Mouse (Mus musculus) embryonic facial prominence, embryonic 14.5 days (tissue): ENCODE data around the gene Mxi1. TPM values are rescaled to one million over a fixed set of nuclear protein-coding genes. Genes with fewer than 3 reads are reported as not detected.
A peak's percentile ranks its signal among the peaks of the same experiment; 100 is the strongest.

Experiments
- ATAC-seq: fragments of 200-750 bp; cut with Nextera tagmentation; 2 replicates; pipeline ENCODE4 v1.8.0; 2017; ENCODE audit warnings: low read depth, moderate number of reproducible peaks, moderate TSS enrichment
- DNase-seq: peaks from one replicate; pipeline ENCODE4 v3.0.0-alpha.2; 2015; ENCODE audit warnings: low spot score
- H3K27ac ChIP-seq: fragments of 300-500 bp; sonication (generic); replicated peaks from 2 replicates; pipeline ENCODE4 v1.5.1; 2014; ENCODE audit warnings: low read depth, mild to moderate bottlenecking, low read length, moderate library complexity
- H3K27me3 ChIP-seq: fragments of 300-500 bp; sonication (generic); replicated peaks from 2 replicates; pipeline ENCODE4 v1.6.1; 2014; ENCODE audit warnings: low read length; ENCODE audit not compliant: control insufficient read depth, insufficient read depth
- H3K36me3 ChIP-seq: fragments of 300-500 bp; sonication (generic); 2 replicates; pipeline ENCODE4 v1.6.1; 2014; ENCODE audit warnings: low read length, mixed read lengths; ENCODE audit not compliant: control insufficient read depth, insufficient read depth
- H3K4me1 ChIP-seq: fragments of 300-500 bp; sonication (generic); 2 replicates; pipeline ENCODE4 v1.6.1; 2014; ENCODE audit warnings: antibody characterized with exemption, low read length; ENCODE audit not compliant: control insufficient read depth, insufficient read depth
- H3K4me2 ChIP-seq: fragments of 300-500 bp; sonication (generic); 2 replicates; pipeline ENCODE4 v1.6.1; 2014; ENCODE audit warnings: low read depth, mild to moderate bottlenecking, low read length, moderate library complexity, mixed read lengths
- H3K4me3 ChIP-seq: fragments of 300-500 bp; sonication (generic); 2 replicates; pipeline ENCODE4 v1.5.1; 2014; ENCODE audit warnings: low read depth, mild to moderate bottlenecking, low read length
- H3K9ac ChIP-seq: fragments of 300-500 bp; sonication (generic); 2 replicates; pipeline ENCODE4 v1.6.1; 2014; ENCODE audit warnings: low read depth, mild to moderate bottlenecking, low read length, moderate library complexity, mixed read lengths
- H3K9me3 ChIP-seq: fragments of 300-500 bp; sonication (generic); 2 replicates; pipeline ENCODE4 v1.6.1; 2016; ENCODE audit warnings: low read length; ENCODE audit not compliant: control insufficient read depth
- WGBS: fragments of 180-500 bp; shearing (Covaris S2); extraction: QIAGEN DNeasy Blood & Tissue Kit; methylation state at CpG from one replicate; pipeline ENCODE4 v1.1.7; 2014; 5-methylcytosine and 5-hydroxymethylcytosine counted together
- polyA plus RNA-seq: library from polyadenylated mRNA; unstranded; fragments of >200 nt; fragmentation: Nextera tagmentation; extraction: Ambion mirVana; gene quantifications from 2 replicates; pipeline ENCODE4 v1.2.1, GENCODE M21; 2014

Gene Mxi1
- polyA plus RNA-seq, 1 experiment from 2014 or later = 36.0 TPM

GRCm38 (mm10) chr19:53296331-53297254 is 13.7 kb upstream of the Mxi1 start:
- Histone ChIP-seq H3K36me3 (no peaks in the 10 kb centered on the region), H3K27ac (no peak overlapping the region), H3K9ac (no peak overlapping the region), H3K27me3 (no peaks in the 10 kb centered on the region), H3K4me3 (no peak overlapping the region), H3K9me3 (no peaks in the 10 kb centered on the region), H3K4me2 (no peak overlapping the region), H3K4me1 (no peaks in the 10 kb centered on the region)
- WGBS = 75% methylated on average over 23 of the region's 23 CpGs
- DNase-seq = no peak
- no peak for ATAC-seq

- H3K27me3 ChIP-seq = no peaks in the 10 kb centered on the region
- H3K36me3 ChIP-seq = no peaks in the 10 kb centered on the region
- H3K4me1 ChIP-seq = no peaks in the 10 kb centered on the region
- 57% methylated on average over 17 of the region's 17 CpGs for WGBS
- no peak overlapping the region for H3K4me3 ChIP-seq
- peak; percentile 51 for DNase-seq
- H3K9me3 ChIP-seq = no peaks in the 10 kb centered on the region
- H3K4me2 ChIP-seq = no peak overlapping the region
- peak; percentile 84; the same call in 1 of the 2 replicates for ATAC-seq
- H3K27ac ChIP-seq = no peak overlapping the region
- H3K9ac ChIP-seq = no peak overlapping the region
Measured at GRCm38 (mm10) chr19:53299156-53299828, 11.0 kb upstream of the Mxi1 start.

GRCm38 (mm10) chr19:53299829-53300181 is 10.5 kb upstream of the Mxi1 start:
- H3K9me3 ChIP-seq = no peaks in the 10 kb centered on the region
- DNase-seq (no peak), ATAC-seq (peak; percentile 62; the same call in 1 of the 2 replicates)
- no peak overlapping the region for H3K4me3 ChIP-seq
- no peak overlapping the region for H3K27ac ChIP-seq
- H3K4me2 ChIP-seq = no peak overlapping the region
- 67% methylated on average over 4 of the region's 4 CpGs for WGBS
- H3K36me3 ChIP-seq = no peaks in the 10 kb centered on the region
- no peak overlapping the region for H3K9ac ChIP-seq
- no peaks in the 10 kb centered on the region for H3K4me1 ChIP-seq
- no peaks in the 10 kb centered on the region for H3K27me3 ChIP-seq

- Histone ChIP-seq H3K27me3 (no peaks in the 10 kb centered on the region), H3K4me3 (no peak overlapping the region), H3K4me2 (no peak overlapping the region), H3K36me3 (no peaks in the 10 kb centered on the region), H3K27ac (no peak overlapping the region), H3K4me1 (0 out of 2 replicates have a peak, but pooled peaks cover 6% of the 10 kb centered on the region), H3K9me3 (no peaks in the 10 kb centered on the region), H3K9ac (no peak overlapping the region)
- DNase-seq (no peak), ATAC-seq (no peak)
- WGBS = 87% methylated on average over 7 of the region's 7 CpGs
Measured at GRCm38 (mm10) chr19:53303382-53303781, 6.9 kb upstream of the Mxi1 start.

DNA sequence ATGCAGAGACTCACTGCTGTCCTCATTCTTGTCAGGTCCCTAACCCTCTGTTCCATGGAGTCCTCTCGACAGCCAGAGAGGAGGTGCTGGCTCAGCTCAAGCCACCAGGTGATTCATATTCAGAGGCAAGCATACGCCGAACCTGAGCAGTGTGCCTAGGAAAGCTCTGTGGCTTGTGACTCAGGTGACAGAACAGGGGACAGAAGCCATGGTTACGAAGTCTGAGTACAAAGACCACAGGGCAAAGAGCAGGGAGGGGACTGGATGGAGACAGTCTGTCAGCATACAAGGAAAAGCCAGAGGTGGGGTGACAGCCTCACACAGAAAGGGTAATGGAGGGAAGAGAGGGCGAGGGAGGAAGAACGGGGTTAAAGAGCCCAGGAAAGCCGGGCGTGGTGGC is 4.7 kb upstream of the Mxi1 start:
- peaks cover 6% of the 10 kb centered on the region; the same call in 1 of the 2 replicates for H3K4me1 ChIP-seq
- no peak for ATAC-seq
- no peaks in the 10 kb centered on the region for H3K9me3 ChIP-seq
- H3K36me3 ChIP-seq = no peaks in the 10 kb centered on the region
- 86% methylated on average over 8 of the region's 8 CpGs for WGBS
- H3K4me2 ChIP-seq = no peak overlapping the region
- H3K27ac ChIP-seq = no peak overlapping the region
- H3K27me3 ChIP-seq = no peaks in the 10 kb centered on the region
- DNase-seq = no peak
- no peak overlapping the region for H3K9ac ChIP-seq
- no peak overlapping the region for H3K4me3 ChIP-seq

DNA sequence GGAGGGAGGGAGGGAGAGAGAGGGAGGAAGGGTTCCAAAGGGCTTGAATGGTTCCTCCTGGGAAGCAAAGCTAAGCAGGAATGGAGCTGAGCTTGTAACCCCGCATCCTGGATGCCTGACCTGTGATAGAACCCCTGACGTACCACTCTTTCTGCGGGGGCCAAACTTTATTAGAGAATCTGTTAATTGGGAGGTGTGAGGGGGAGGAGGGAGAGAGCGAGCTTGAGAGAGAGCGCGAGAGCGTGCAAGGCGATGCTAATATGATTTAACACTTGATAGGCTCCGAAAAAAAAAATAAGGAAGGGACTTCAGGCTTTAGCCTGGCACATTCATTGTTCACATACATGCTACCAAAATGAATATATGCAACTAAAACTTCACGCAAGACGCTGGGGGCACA is 3.6 kb upstream of the Mxi1 start:
- no peak for DNase-seq
- H3K27ac ChIP-seq = no peak overlapping the region
- no peaks in the 10 kb centered on the region for H3K36me3 ChIP-seq
- H3K9me3 ChIP-seq = no peaks in the 10 kb centered on the region
- no peak overlapping the region for H3K4me3 ChIP-seq
- no peak overlapping the region for H3K9ac ChIP-seq
- WGBS = 44% methylated on average over 11 of the region's 11 CpGs
- H3K27me3 ChIP-seq = no peaks in the 10 kb centered on the region
- ATAC-seq = no peak
- H3K4me2 ChIP-seq = peak overlapping the region; percentile 1; the same call in 1 of the 2 replicates
- H3K4me1 ChIP-seq = peaks cover 6% of the 10 kb centered on the region; the same call in 1 of the 2 replicates

DNA sequence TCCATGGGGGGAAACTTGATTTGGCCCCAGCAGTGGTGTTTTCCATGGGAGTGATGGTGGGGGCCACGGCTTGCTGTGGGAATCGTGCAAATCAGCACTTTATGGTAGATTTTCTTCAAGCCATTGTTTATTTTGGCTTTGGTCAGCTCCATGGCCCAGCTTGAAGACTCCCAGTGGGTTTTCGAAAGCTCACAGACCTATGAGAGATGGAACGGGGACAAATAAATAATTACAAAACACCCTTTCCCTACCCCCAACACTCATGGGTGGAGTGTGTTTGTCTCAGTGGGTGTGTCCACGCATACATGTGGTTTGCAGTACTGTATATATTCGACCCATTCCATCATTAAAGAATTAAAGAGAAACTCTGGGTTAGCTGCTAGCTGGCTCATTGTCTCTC is 3.1 kb upstream of the Mxi1 start:
- DNase-seq = no peak
- Histone ChIP-seq H3K4me1 (peaks cover 6% of the 10 kb centered on the region; the same call in 1 of the 2 replicates), H3K4me3 (no peak overlapping the region), H3K27ac (no peak overlapping the region), H3K27me3 (no peaks in the 10 kb centered on the region), H3K9ac (no peak overlapping the region), H3K36me3 (no peaks in the 10 kb centered on the region), H3K9me3 (no peaks in the 10 kb centered on the region), H3K4me2 (peak overlapping the region; percentile 1; the same call in 1 of the 2 replicates)
- ATAC-seq = no peak
- WGBS = 39% methylated on average over 6 of the region's 6 CpGs

DNA sequence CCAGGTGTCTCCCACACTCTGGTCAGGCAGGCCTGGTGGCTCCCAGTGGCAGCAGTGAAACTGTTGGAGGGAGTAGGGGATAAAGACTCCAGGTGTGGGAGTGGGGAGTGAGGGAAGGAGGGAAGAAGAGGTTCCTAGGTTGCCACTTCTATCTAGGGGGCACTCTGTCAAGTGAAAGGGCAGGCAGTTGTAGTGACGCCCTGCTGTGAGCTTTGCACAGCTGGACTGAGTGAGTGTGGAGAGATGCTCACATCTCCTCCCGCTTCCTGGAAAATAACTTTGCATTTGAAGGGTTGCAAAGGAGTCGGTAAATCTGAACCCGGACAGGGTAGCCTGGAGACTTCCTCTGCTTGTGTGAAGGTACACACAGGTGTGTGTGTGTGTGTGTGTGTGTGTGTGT is 687 bp upstream of the Mxi1 start:
- DNase-seq (no peak), ATAC-seq (no peak)
- H3K4me2 ChIP-seq = peak overlapping the region; percentile 95; the same call in 1 of the 2 replicates
- 22% methylated on average over 4 of the region's 4 CpGs for WGBS
- H3K27me3 ChIP-seq = no peaks in the 10 kb centered on the region
- H3K9ac ChIP-seq = no peak overlapping the region
- H3K4me3 ChIP-seq = no peak overlapping the region
- H3K9me3 ChIP-seq = no peaks in the 10 kb centered on the region
- H3K36me3 ChIP-seq = no peaks in the 10 kb centered on the region
- H3K27ac ChIP-seq = no peak overlapping the region
- H3K4me1 ChIP-seq = peaks cover 10% of the 10 kb centered on the region; the same call in 1 of the 2 replicates
